Mouse (Mus musculus): ENCODE results near the gene Olfr328. TPM values are rescaled to one million over a fixed set of nuclear protein-coding genes. Genes with fewer than 3 reads are reported as not detected.

The Olfr328 gene
- polyA plus RNA-seq (2014; fragmentation: Nextera tagmentation; extraction: Ambion mirVana), result 0.07 TPM in 1 of 2 replicates, not detected in the other

DNA sequence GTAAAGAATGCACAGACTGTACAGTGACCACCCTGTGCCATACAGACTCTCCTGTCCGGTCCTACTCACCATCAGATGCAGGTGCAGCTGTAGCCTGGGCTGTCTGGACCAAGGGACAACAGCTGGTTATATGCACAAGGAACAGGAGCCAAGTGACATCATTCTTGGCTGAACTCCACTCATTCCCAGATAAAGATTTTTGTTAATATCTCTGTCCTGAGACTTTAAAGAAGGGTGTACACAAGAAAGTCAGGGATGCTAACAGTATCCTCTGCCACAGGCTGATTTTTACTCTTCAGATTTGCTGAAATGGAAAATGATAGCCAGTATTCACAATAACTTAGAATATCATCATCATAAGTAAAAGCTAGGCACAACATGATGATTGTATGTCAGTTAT, at the start of gene Olfr328:
Olfr328 (minus strand) TSS at position 101 of the 400 bp plus-strand sequence.
- no peaks in the 10 kb centered on the region for H3K36me3 ChIP-seq (replicated peaks; ENCODE audit: control insufficient read depth, insufficient read depth, low read depth, low read length)
- no peaks in the 10 kb centered on the region for H3K27me3 ChIP-seq (ENCODE audit: control insufficient read depth, insufficient read depth, low read length)
- H3K27ac ChIP-seq (replicated peaks; ENCODE audit: low read depth, low read length), result no peak within 1 kb of the TSS
- H3K4me3 ChIP-seq (ENCODE audit: low read depth, low read length), result no peak within 1 kb of the TSS
- 92% methylated on average over 1 of the region's 1 CpGs for WGBS
- H3K9ac ChIP-seq (replicated peaks; ENCODE audit: low read length), result no peak within 1 kb of the TSS
- no peaks in the 10 kb centered on the region for H3K4me1 ChIP-seq (ENCODE audit: control insufficient read depth, insufficient read depth, low read length)
- no peak for DNase-seq (ENCODE audit: low spot score)
- no peak within 1 kb of the TSS for H3K4me2 ChIP-seq (ENCODE audit: low read depth, low read length)
- ATAC-seq (replicated peaks; ENCODE audit: insufficient number of reproducible peaks, low FRiP score, low TSS enrichment, low read depth), result no peak
- H3K9me3 ChIP-seq (replicated peaks; ENCODE audit: control insufficient read depth, low read length), result no peaks in the 10 kb centered on the region

DNA sequence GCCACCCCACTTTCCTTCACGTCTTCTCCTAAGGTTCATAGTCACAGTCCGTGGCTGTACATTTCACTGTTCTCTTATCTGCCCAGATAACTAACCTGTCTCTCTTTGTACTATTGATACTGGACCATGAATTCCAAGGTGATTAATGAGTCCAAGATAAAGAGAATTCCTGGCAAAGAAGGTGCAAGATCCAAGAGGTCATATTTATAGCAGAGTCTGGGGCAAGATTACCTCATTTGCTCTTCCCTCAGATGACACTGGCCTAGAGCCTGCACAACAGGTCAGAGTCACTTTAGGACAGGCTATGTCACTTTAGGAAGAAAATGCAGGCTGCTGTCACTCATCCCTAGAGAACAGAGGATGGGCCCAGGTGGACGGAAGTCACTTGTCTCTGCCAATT, 49.8 kb upstream of the Olfr328 start:
- Histone ChIP-seq H3K4me2 (ENCODE audit: low read depth, low read length) (no peak overlapping the region; the same call in 1 of the 2 replicates), H3K4me1 (ENCODE audit: control insufficient read depth, insufficient read depth, low read length) (no peaks in the 10 kb centered on the region), H3K4me3 (ENCODE audit: low read depth, low read length) (no peak overlapping the region), H3K9me3 (replicated peaks; ENCODE audit: control insufficient read depth, low read length) (no peaks in the 10 kb centered on the region), H3K27ac (replicated peaks; ENCODE audit: low read depth, low read length) (no peak overlapping the region), H3K36me3 (replicated peaks; ENCODE audit: control insufficient read depth, insufficient read depth, low read depth, low read length) (no peaks in the 10 kb centered on the region), H3K9ac (replicated peaks; ENCODE audit: low read length) (no peak overlapping the region), H3K27me3 (ENCODE audit: control insufficient read depth, insufficient read depth, low read length) (no peaks in the 10 kb centered on the region)
- DNase-seq (ENCODE audit: low spot score) (no peak), ATAC-seq (replicated peaks; ENCODE audit: insufficient number of reproducible peaks, low FRiP score, low TSS enrichment, low read depth) (no peak)
- WGBS, result 87% methylated on average over 3 of the region's 3 CpGs

DNA sequence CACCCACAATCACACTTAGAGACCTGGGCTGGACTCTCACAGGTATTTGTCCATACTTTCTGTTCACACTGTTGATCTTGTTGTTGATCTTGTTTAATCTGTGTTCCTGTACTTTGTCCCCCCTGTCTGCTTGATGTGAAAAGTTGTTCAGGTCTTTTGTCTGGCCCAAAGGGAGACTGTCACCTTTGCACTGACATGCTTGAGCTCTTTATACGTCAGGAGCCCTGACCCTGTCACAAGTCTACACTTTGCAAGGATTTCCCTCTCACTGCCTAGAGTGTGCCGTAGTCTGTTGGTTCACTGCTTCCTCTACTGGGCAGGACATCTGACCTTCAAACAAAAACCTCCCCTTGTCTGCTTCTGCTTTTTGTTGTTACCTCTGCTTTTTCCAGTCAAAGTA, 49.3 kb upstream of the Olfr328 start:
- no peaks in the 10 kb centered on the region for H3K36me3 ChIP-seq (replicated peaks; ENCODE audit: control insufficient read depth, insufficient read depth, low read depth, low read length)
- ATAC-seq (replicated peaks; ENCODE audit: insufficient number of reproducible peaks, low FRiP score, low TSS enrichment, low read depth), result no peak
- H3K4me3 ChIP-seq (ENCODE audit: low read depth, low read length), result no peak overlapping the region
- H3K9me3 ChIP-seq (replicated peaks; ENCODE audit: control insufficient read depth, low read length), result no peaks in the 10 kb centered on the region
- no peak overlapping the region; the same call in 1 of the 2 replicates for H3K4me2 ChIP-seq (ENCODE audit: low read depth, low read length)
- no peak overlapping the region for H3K9ac ChIP-seq (replicated peaks; ENCODE audit: low read length)
- no peak overlapping the region for H3K27ac ChIP-seq (replicated peaks; ENCODE audit: low read depth, low read length)
- DNase-seq (ENCODE audit: low spot score), result no peak
- no peaks in the 10 kb centered on the region for H3K27me3 ChIP-seq (ENCODE audit: control insufficient read depth, insufficient read depth, low read length)
- WGBS, result 69% methylated on average over 2 of the region's 2 CpGs
- no peaks in the 10 kb centered on the region for H3K4me1 ChIP-seq (ENCODE audit: control insufficient read depth, insufficient read depth, low read length)

DNA sequence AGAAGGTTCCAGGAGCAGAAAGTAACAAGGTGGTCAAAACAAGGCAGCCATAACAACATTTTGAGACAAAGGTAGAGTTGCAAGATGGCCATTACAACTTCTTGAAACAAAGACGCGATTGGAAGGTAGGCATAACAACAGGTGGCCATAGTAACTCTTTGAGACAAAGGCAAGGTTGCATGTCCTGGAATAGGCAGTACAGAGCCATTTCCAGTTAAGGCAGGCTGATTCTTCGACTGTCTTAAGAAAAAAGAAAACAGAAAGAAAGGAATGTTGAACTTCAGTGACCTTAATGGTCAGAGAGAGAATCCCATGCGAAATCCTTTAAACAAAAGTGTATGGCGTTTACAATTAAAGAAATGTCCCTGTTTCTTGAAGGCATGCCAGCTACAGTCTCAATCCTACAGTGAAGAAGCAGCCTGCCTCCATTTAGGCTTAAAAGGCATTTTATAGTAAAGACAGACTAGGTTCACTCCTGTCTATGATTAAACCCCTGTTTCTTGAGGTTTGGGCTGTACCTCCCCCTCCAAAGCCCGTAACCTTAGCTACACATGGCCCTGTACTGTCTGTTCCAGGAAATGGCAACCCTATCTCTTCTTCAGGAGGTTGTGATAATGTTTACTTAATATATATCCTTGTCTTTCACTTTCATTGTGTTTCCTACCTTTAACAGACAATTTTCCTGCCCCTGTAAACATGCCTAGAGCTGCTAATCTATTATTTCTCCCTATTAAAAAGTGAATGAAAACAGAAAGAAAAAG, 47.5 kb upstream of the Olfr328 start:
- Histone ChIP-seq H3K9ac (replicated peaks; ENCODE audit: low read length) (no peak overlapping the region), H3K27me3 (ENCODE audit: control insufficient read depth, insufficient read depth, low read length) (no peaks in the 10 kb centered on the region), H3K36me3 (replicated peaks; ENCODE audit: control insufficient read depth, insufficient read depth, low read depth, low read length) (no peaks in the 10 kb centered on the region), H3K27ac (replicated peaks; ENCODE audit: low read depth, low read length) (no peak overlapping the region), H3K4me1 (ENCODE audit: control insufficient read depth, insufficient read depth, low read length) (no peaks in the 10 kb centered on the region), H3K4me3 (ENCODE audit: low read depth, low read length) (no peak overlapping the region), H3K9me3 (replicated peaks; ENCODE audit: control insufficient read depth, low read length) (no peaks in the 10 kb centered on the region), H3K4me2 (ENCODE audit: low read depth, low read length) (no peak overlapping the region)
- ATAC-seq (replicated peaks; ENCODE audit: insufficient number of reproducible peaks, low FRiP score, low TSS enrichment, low read depth) (no peak), DNase-seq (ENCODE audit: low spot score) (no peak)
- WGBS, result 74% methylated on average over 6 of the region's 6 CpGs

DNA sequence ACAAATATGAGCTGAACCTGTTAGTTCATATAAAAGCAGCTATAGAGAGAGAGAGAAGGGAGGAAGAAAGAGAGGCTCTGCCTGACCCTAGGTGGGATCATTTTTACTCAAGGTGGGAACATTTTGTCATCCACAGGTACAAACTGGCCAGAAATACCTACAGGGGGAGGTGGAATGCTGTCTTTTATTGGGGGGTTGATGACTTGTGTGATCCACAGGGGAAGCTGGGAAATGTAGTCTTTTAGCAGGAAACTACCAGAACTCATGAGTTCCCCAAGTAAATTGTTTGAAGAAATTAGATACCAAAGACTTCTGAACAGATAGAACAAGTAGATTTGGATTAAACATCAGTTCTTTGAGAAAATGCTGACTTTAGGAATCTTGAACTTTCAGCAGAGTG, 46.6 kb upstream of the Olfr328 start:
- DNase-seq (ENCODE audit: low spot score), result no peak
- Histone ChIP-seq H3K9ac (replicated peaks; ENCODE audit: low read length) (no peak overlapping the region), H3K9me3 (replicated peaks; ENCODE audit: control insufficient read depth, low read length) (no peaks in the 10 kb centered on the region), H3K27me3 (ENCODE audit: control insufficient read depth, insufficient read depth, low read length) (no peaks in the 10 kb centered on the region), H3K4me1 (ENCODE audit: control insufficient read depth, insufficient read depth, low read length) (no peaks in the 10 kb centered on the region), H3K27ac (replicated peaks; ENCODE audit: low read depth, low read length) (no peak overlapping the region), H3K4me3 (ENCODE audit: low read depth, low read length) (no peak overlapping the region), H3K4me2 (ENCODE audit: low read depth, low read length) (no peak overlapping the region), H3K36me3 (replicated peaks; ENCODE audit: control insufficient read depth, insufficient read depth, low read depth, low read length) (no peaks in the 10 kb centered on the region)
- ATAC-seq (replicated peaks; ENCODE audit: insufficient number of reproducible peaks, low FRiP score, low TSS enrichment, low read depth), result no peak

DNA sequence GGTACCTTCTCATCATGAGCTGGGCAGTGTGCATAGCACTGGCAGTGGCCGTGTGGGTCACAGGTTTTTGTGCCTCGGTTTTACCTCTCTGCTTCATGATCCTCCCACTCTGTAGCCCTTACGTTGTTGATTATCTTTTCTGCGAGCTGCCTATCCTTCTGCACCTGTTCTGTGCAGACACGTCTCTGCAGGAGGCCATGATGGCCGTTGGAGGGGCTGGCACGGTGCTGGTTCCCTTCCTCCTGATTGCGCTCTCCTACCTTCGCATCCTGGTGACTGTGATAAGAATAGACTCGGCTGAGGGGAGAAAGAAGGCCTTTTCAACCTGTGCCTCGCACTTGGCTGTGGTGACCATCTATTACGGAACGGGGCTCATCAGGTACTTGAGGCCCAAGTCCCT, 42.4 kb upstream of the Olfr328 start:
- Histone ChIP-seq H3K4me2 (ENCODE audit: low read depth, low read length) (no peak overlapping the region), H3K4me1 (ENCODE audit: control insufficient read depth, insufficient read depth, low read length) (no peaks in the 10 kb centered on the region), H3K9ac (replicated peaks; ENCODE audit: low read length) (no peak overlapping the region), H3K36me3 (replicated peaks; ENCODE audit: control insufficient read depth, insufficient read depth, low read depth, low read length) (no peaks in the 10 kb centered on the region), H3K9me3 (replicated peaks; ENCODE audit: control insufficient read depth, low read length) (no peaks in the 10 kb centered on the region), H3K4me3 (ENCODE audit: low read depth, low read length) (no peak overlapping the region), H3K27me3 (ENCODE audit: control insufficient read depth, insufficient read depth, low read length) (no peaks in the 10 kb centered on the region), H3K27ac (replicated peaks; ENCODE audit: low read depth, low read length) (no peak overlapping the region)
- 87% methylated on average over 13 of the region's 13 CpGs for WGBS
- ATAC-seq (replicated peaks; ENCODE audit: insufficient number of reproducible peaks, low FRiP score, low TSS enrichment, low read depth) (no peak), DNase-seq (ENCODE audit: low spot score) (no peak)

DNA sequence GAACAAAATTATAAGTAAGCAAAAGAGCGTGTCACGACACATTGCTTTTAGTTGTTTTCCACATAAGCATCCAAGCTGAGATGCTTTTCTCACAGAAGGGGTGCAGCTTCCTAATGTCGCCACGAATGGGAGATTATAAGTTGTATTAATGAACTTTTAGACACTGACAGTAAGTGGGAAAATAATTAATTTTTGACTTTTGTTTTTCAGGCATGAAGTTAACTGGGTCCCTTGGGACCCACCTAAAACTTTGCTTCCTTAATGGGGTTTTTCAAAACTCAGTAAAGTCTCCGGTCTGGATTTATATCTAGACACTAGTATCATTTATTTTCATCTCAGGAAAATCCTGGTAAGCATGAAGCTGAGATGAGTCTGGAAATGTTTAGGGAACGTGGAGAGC, 39.4 kb upstream of the Olfr328 start, which contains the start of gene Olfr324:
Olfr324 (plus strand) TSS at position 301 of the 400 bp plus-strand sequence.
- H3K4me1 ChIP-seq (ENCODE audit: control insufficient read depth, insufficient read depth, low read length), result no peaks in the 10 kb centered on the region
- H3K9me3 ChIP-seq (replicated peaks; ENCODE audit: control insufficient read depth, low read length), result no peaks in the 10 kb centered on the region
- no peak for ATAC-seq (replicated peaks; ENCODE audit: insufficient number of reproducible peaks, low FRiP score, low TSS enrichment, low read depth)
- H3K36me3 ChIP-seq (replicated peaks; ENCODE audit: control insufficient read depth, insufficient read depth, low read depth, low read length), result no peaks in the 10 kb centered on the region
- WGBS, result 83% methylated on average over 6 of the region's 6 CpGs
- H3K27me3 ChIP-seq (ENCODE audit: control insufficient read depth, insufficient read depth, low read length), result no peaks in the 10 kb centered on the region
- no peak within 1 kb of the TSS for H3K4me3 ChIP-seq (ENCODE audit: low read depth, low read length)
- no peak within 1 kb of the TSS for H3K4me2 ChIP-seq (ENCODE audit: low read depth, low read length)
- H3K9ac ChIP-seq (replicated peaks; ENCODE audit: low read length), result no peak within 1 kb of the TSS
- no peak within 1 kb of the TSS for H3K27ac ChIP-seq (replicated peaks; ENCODE audit: low read depth, low read length)
- DNase-seq (ENCODE audit: low spot score), result no peak

DNA sequence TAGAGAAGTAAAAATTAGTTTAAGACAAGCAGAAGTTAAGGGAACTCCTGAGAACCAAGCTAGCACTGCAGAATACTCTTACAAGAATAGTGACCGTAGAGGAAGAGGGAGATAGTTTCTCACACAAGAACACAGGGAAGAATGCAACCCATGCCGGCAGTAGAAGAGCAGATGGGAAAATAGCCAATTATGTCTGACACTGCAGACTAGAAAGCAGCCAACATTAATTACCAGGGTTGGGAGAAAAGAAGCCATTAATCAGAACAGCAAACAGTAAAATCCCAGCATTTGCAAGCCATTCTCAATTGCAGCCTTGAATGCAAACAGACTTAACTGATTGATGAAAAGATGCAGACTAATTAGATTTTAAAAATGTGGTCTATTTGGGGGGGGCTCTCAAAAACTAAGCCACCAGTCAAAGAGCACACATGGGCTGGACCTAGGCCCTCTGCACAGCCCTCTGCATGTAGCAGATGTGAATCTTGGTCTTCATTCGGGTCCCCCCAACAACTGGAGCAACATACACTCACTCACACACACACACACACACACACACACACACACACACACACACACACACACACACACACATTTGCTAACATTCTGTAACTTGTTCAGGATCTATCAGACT, 33.3 kb upstream of the Olfr328 start:
- Histone ChIP-seq H3K36me3 (replicated peaks; ENCODE audit: control insufficient read depth, insufficient read depth, low read depth, low read length) (no peaks in the 10 kb centered on the region), H3K9ac (replicated peaks; ENCODE audit: low read length) (no peak overlapping the region), H3K4me1 (ENCODE audit: control insufficient read depth, insufficient read depth, low read length) (no peaks in the 10 kb centered on the region), H3K27me3 (ENCODE audit: control insufficient read depth, insufficient read depth, low read length) (no peaks in the 10 kb centered on the region), H3K4me3 (ENCODE audit: low read depth, low read length) (no peak overlapping the region), H3K9me3 (replicated peaks; ENCODE audit: control insufficient read depth, low read length) (no peaks in the 10 kb centered on the region), H3K4me2 (ENCODE audit: low read depth, low read length) (no peak overlapping the region), H3K27ac (replicated peaks; ENCODE audit: low read depth, low read length) (no peak overlapping the region)
- DNase-seq (ENCODE audit: low spot score) (no peak), ATAC-seq (replicated peaks; ENCODE audit: insufficient number of reproducible peaks, low FRiP score, low TSS enrichment, low read depth) (no peak)
- WGBS, result 68% methylated on average over 3 of the region's 3 CpGs

Data from embryonic facial prominence, embryonic 11.5 days (tissue).